Mouse (Mus musculus) forebrain, embryonic 12.5 days (tissue): ENCODE measurements around the gene Tex22. TPM values are rescaled to one million over a fixed set of nuclear protein-coding genes. Genes with fewer than 3 reads are reported as not detected.

Source experiments
- ATAC-seq: fragments of 200-750 bp; cut with Nextera tagmentation; 2 replicates; pipeline ENCODE4 v1.8.0; 2017; ENCODE audit warnings: moderate TSS enrichment; ENCODE audit not compliant: low FRiP score
- H3K27ac ChIP-seq: fragments of 300-500 bp; sonication (generic); 2 replicates; pipeline ENCODE4 v1.5.1; 2016; ENCODE audit warnings: mild to moderate bottlenecking
- H3K27me3 ChIP-seq: fragments of 300-500 bp; sonication (generic); 2 replicates; pipeline ENCODE4 v1.6.1; 2016; ENCODE audit warnings: mild to moderate bottlenecking
- H3K36me3 ChIP-seq: fragments of 300-500 bp; sonication (generic); replicated peaks from 2 replicates; pipeline ENCODE4 v1.6.1; 2016; ENCODE audit warnings: mild to moderate bottlenecking
- H3K4me1 ChIP-seq: fragments of 300-500 bp; sonication (generic); 2 replicates; pipeline ENCODE4 v1.6.1; 2016
- H3K4me2 ChIP-seq: fragments of 300-500 bp; sonication (generic); 2 replicates; pipeline ENCODE4 v1.6.1; 2016; ENCODE audit warnings: mild to moderate bottlenecking, moderate library complexity
- H3K4me3 ChIP-seq: fragments of 300-500 bp; sonication (generic); replicated peaks from 2 replicates; pipeline ENCODE4 v1.5.1; 2016; ENCODE audit warnings: mild to moderate bottlenecking
- H3K9ac ChIP-seq: fragments of 300-500 bp; sonication (generic); 2 replicates; pipeline ENCODE4 v1.6.1; 2016; ENCODE audit warnings: mild to moderate bottlenecking
- H3K9me3 ChIP-seq: fragments of 300-500 bp; sonication (generic); 2 replicates; pipeline ENCODE4 v1.6.1; 2016
- WGBS: fragments of 180-500 bp; shearing (Covaris S2); methylation state at CpG from one replicate; pipeline ENCODE4 v1.1.7; 2016; 5-methylcytosine and 5-hydroxymethylcytosine counted together
- polyA plus RNA-seq: library from polyadenylated mRNA; unstranded; fragments of >200 nt; fragmentation: Nextera tagmentation; extraction: Ambion mirVana; gene quantifications from 2 replicates; pipeline ENCODE4 v1.2.1, GENCODE M21; 2016

Tex22 gene
- polyA plus RNA-seq, 1 experiment from 2014 or later, result not detected

- H3K36me3 ChIP-seq, result peaks cover 39% of the 10 kb centered on the region
- no peaks in the 10 kb centered on the region for H3K27me3 ChIP-seq
- 82% methylated on average over 10 of the region's 10 CpGs for WGBS
- H3K9ac ChIP-seq, result no peak overlapping the region
- no peak overlapping the region for H3K4me2 ChIP-seq
- H3K27ac ChIP-seq, result no peak overlapping the region
- no peak overlapping the region for H3K4me3 ChIP-seq
- ATAC-seq, result no peak
- H3K9me3 ChIP-seq, result no peaks in the 10 kb centered on the region
- H3K4me1 ChIP-seq, result no peaks in the 10 kb centered on the region; the same call in 1 of the 2 replicates
These were observed 35.5 kb downstream of the Tex22 start for GRCm38 (mm10) chr12:113109801-113110200.

GRCm38 (mm10) chr12:113114141-113114540 lies 39.8 kb downstream of the Tex22 start:
- Histone ChIP-seq H3K36me3 (peaks cover 70% of the 10 kb centered on the region), H3K4me2 (no peak overlapping the region), H3K9me3 (no peaks in the 10 kb centered on the region), H3K4me1 (no peaks in the 10 kb centered on the region), H3K9ac (no peak overlapping the region), H3K27me3 (no peaks in the 10 kb centered on the region), H3K4me3 (no peak overlapping the region), H3K27ac (no peak overlapping the region)
- WGBS, result 92% methylated on average over 4 of the region's 4 CpGs
- no peak for ATAC-seq

GRCm38 (mm10) chr12:113114856-113115538 lies 40.7 kb downstream of the Tex22 start:
- 87% methylated on average over 16 of the region's 16 CpGs for WGBS
- Histone ChIP-seq H3K27ac (no peak overlapping the region), H3K4me2 (no peak overlapping the region), H3K9ac (no peak overlapping the region), H3K4me3 (no peak overlapping the region), H3K4me1 (no peaks in the 10 kb centered on the region), H3K36me3 (peaks cover 73% of the 10 kb centered on the region), H3K27me3 (no peaks in the 10 kb centered on the region), H3K9me3 (no peaks in the 10 kb centered on the region)
- ATAC-seq, result no peak

- Histone ChIP-seq H3K27me3 (no peaks in the 10 kb centered on the region), H3K4me1 (no peaks in the 10 kb centered on the region), H3K4me2 (no peak overlapping the region), H3K27ac (no peak overlapping the region), H3K9me3 (no peaks in the 10 kb centered on the region), H3K9ac (no peak overlapping the region), H3K4me3 (no peak overlapping the region), H3K36me3 (peaks cover 91% of the 10 kb centered on the region)
- peak; percentile 66 for ATAC-seq
- WGBS, result 86% methylated on average over 20 of the region's 20 CpGs
These were observed 45.5 kb downstream of the Tex22 start for GRCm38 (mm10) chr12:113119516-113120410.

GRCm38 (mm10) chr12:113124726-113125125 lies 50.4 kb downstream of the Tex22 start:
- Histone ChIP-seq H3K9ac (no peak overlapping the region), H3K27ac (no peak overlapping the region), H3K27me3 (no peaks in the 10 kb centered on the region), H3K9me3 (no peaks in the 10 kb centered on the region), H3K4me1 (no peaks in the 10 kb centered on the region), H3K36me3 (peaks cover 100% of the 10 kb centered on the region), H3K4me3 (no peak overlapping the region), H3K4me2 (no peak overlapping the region)
- ATAC-seq, result no peak
- 87% methylated on average over 6 of the region's 6 CpGs for WGBS

GRCm38 (mm10) chr12:113130732-113131131 lies 56.4 kb downstream of the Tex22 start:
- H3K4me3 ChIP-seq, result no peak overlapping the region
- H3K4me1 ChIP-seq, result no peaks in the 10 kb centered on the region
- 94% methylated on average over 8 of the region's 8 CpGs for WGBS
- H3K9me3 ChIP-seq, result no peaks in the 10 kb centered on the region
- H3K4me2 ChIP-seq, result no peak overlapping the region
- H3K9ac ChIP-seq, result no peak overlapping the region
- no peak for ATAC-seq
- peaks cover 100% of the 10 kb centered on the region for H3K36me3 ChIP-seq
- H3K27ac ChIP-seq, result no peak overlapping the region
- no peaks in the 10 kb centered on the region for H3K27me3 ChIP-seq

- H3K36me3 ChIP-seq, result peaks cover 100% of the 10 kb centered on the region
- WGBS, result 98% methylated on average over 14 of the region's 14 CpGs
- ATAC-seq, result no peak
These were observed 57.3 kb downstream of the Tex22 start for GRCm38 (mm10) chr12:113131601-113132000.

GRCm38 (mm10) chr12:113132567-113132966 lies 58.3 kb downstream of the Tex22 start:
- H3K9ac ChIP-seq, result no peak overlapping the region
- no peak overlapping the region for H3K4me3 ChIP-seq
- 88% methylated on average over 2 of the region's 2 CpGs for WGBS
- no peaks in the 10 kb centered on the region for H3K9me3 ChIP-seq
- H3K27ac ChIP-seq, result no peak overlapping the region
- no peaks in the 10 kb centered on the region for H3K4me1 ChIP-seq
- H3K27me3 ChIP-seq, result no peaks in the 10 kb centered on the region
- H3K36me3 ChIP-seq, result peaks cover 100% of the 10 kb centered on the region
- no peak for ATAC-seq
- no peak overlapping the region for H3K4me2 ChIP-seq

More at GRCm38 (mm10) chr12:113131601-113132000, 57.3 kb downstream of the Tex22 start:
- H3K4me1 ChIP-seq, result no peaks in the 10 kb centered on the region
- H3K9me3 ChIP-seq, result no peaks in the 10 kb centered on the region
- H3K9ac ChIP-seq, result no peak overlapping the region
- no peak overlapping the region for H3K27ac ChIP-seq
- H3K4me3 ChIP-seq, result no peak overlapping the region
- no peaks in the 10 kb centered on the region for H3K27me3 ChIP-seq
- no peak overlapping the region for H3K4me2 ChIP-seq

- no peak overlapping the region for H3K4me2 ChIP-seq
- H3K9ac ChIP-seq, result peak overlapping the region; percentile 4; the same call in 1 of the 2 replicates
- no peaks in the 10 kb centered on the region for H3K27me3 ChIP-seq
- no peak overlapping the region for H3K4me3 ChIP-seq
- no peak for ATAC-seq
- peaks cover 7% of the 10 kb centered on the region; the same call in 1 of the 2 replicates for H3K4me1 ChIP-seq
- no peak overlapping the region for H3K27ac ChIP-seq
- peaks cover 100% of the 10 kb centered on the region for H3K36me3 ChIP-seq
- H3K9me3 ChIP-seq, result no peaks in the 10 kb centered on the region
- 90% methylated on average over 9 of the region's 9 CpGs for WGBS
These were observed 59.0 kb downstream of the Tex22 start for GRCm38 (mm10) chr12:113133260-113133659.

GRCm38 (mm10) chr12:113133861-113134403 lies 59.6 kb downstream of the Tex22 start:
- H3K9ac ChIP-seq, result no peak overlapping the region
- no peak for ATAC-seq
- H3K27ac ChIP-seq, result no peak overlapping the region
- WGBS, result 90% methylated on average over 5 of the region's 5 CpGs
- H3K36me3 ChIP-seq, result peaks cover 97% of the 10 kb centered on the region
- H3K27me3 ChIP-seq, result no peaks in the 10 kb centered on the region
- H3K9me3 ChIP-seq, result no peaks in the 10 kb centered on the region
- H3K4me1 ChIP-seq, result peaks cover 14% of the 10 kb centered on the region
- H3K4me3 ChIP-seq, result no peak overlapping the region
- H3K4me2 ChIP-seq, result no peak overlapping the region

GRCm38 (mm10) chr12:113134502-113134901 lies 60.2 kb downstream of the Tex22 start:
- H3K4me3 ChIP-seq, result no peak overlapping the region
- H3K9ac ChIP-seq, result no peak overlapping the region
- ATAC-seq, result no peak
- H3K9me3 ChIP-seq, result no peaks in the 10 kb centered on the region
- no peaks in the 10 kb centered on the region for H3K27me3 ChIP-seq
- peaks cover 92% of the 10 kb centered on the region for H3K36me3 ChIP-seq
- H3K27ac ChIP-seq, result no peak overlapping the region
- H3K4me2 ChIP-seq, result no peak overlapping the region
- 90% methylated on average over 4 of the region's 4 CpGs for WGBS
- peaks cover 19% of the 10 kb centered on the region for H3K4me1 ChIP-seq

GRCm38 (mm10) chr12:113135401-113135800 lies 61.1 kb downstream of the Tex22 start:
- H3K4me2 ChIP-seq, result no peak overlapping the region
- no peak overlapping the region for H3K9ac ChIP-seq
- H3K36me3 ChIP-seq, result peaks cover 83% of the 10 kb centered on the region
- H3K4me1 ChIP-seq, result peaks cover 23% of the 10 kb centered on the region
- no peak overlapping the region for H3K4me3 ChIP-seq
- H3K9me3 ChIP-seq, result no peaks in the 10 kb centered on the region
- 93% methylated on average over 7 of the region's 7 CpGs for WGBS
- no peaks in the 10 kb centered on the region for H3K27me3 ChIP-seq
- no peak overlapping the region for H3K27ac ChIP-seq
- no peak for ATAC-seq
